Mouse (Mus musculus) hindbrain, embryonic 16.5 days (tissue): ENCODE measurements at regions not wholly inside any gene's neighbourhood (a gene's known extent, or its start where the extent isn't known, plus 50 kb on each side); places are given as distances from the start of the nearest gene placed in this dataset.

Experiments
- ATAC-seq: fragments of 200-750 bp; cut with Nextera tagmentation; 2 replicates; pipeline ENCODE4 v1.8.0; 2017; ENCODE audit warnings: moderate TSS enrichment, moderate library complexity
- H3K27ac ChIP-seq: fragments of 300-500 bp; sonication (generic); 2 replicates; pipeline ENCODE4 v1.5.1; 2014; ENCODE audit warnings: low read depth, mild to moderate bottlenecking, control low read depth, low read length, moderate library complexity
- H3K27me3 ChIP-seq: fragments of 300-500 bp; sonication (generic); replicated peaks from 2 replicates; pipeline ENCODE4 v1.6.1; 2014; ENCODE audit warnings: low read length; ENCODE audit not compliant: control insufficient read depth, insufficient read depth
- H3K36me3 ChIP-seq: fragments of 300-500 bp; sonication (generic); 2 replicates; pipeline ENCODE4 v1.6.1; 2014; ENCODE audit warnings: mild to moderate bottlenecking, low read length, moderate library complexity, mixed read lengths; ENCODE audit not compliant: control insufficient read depth, insufficient read depth
- H3K4me1 ChIP-seq: fragments of 300-500 bp; sonication (generic); 2 replicates; pipeline ENCODE4 v1.6.1; 2014; ENCODE audit warnings: low read depth, low read length; ENCODE audit not compliant: control insufficient read depth, insufficient read depth
- H3K4me2 ChIP-seq: fragments of 300-500 bp; sonication (generic); 2 replicates; pipeline ENCODE4 v1.6.1; 2014; ENCODE audit warnings: mild to moderate bottlenecking, low read length, control low read depth, moderate library complexity
- H3K4me3 ChIP-seq: fragments of 300-500 bp; sonication (generic); 2 replicates; pipeline ENCODE4 v1.5.1; 2014; ENCODE audit warnings: mild to moderate bottlenecking, low read length, control low read depth, moderate library complexity
- H3K9ac ChIP-seq: fragments of 300-500 bp; sonication (generic); 2 replicates; pipeline ENCODE4 v1.6.1; 2014; ENCODE audit warnings: low read depth, mild to moderate bottlenecking, control low read depth, low read length, moderate library complexity
- H3K9me3 ChIP-seq: fragments of 300-500 bp; sonication (generic); 2 replicates; pipeline ENCODE4 v1.6.1; 2014; ENCODE audit warnings: mild to moderate bottlenecking, low read length, moderate library complexity; ENCODE audit not compliant: control insufficient read depth
- WGBS: fragments of 180-500 bp; shearing (Covaris S2); extraction: QIAGEN DNeasy Blood & Tissue Kit; methylation state at CpG from one replicate; pipeline ENCODE4 v1.1.7; 2014; 5-methylcytosine and 5-hydroxymethylcytosine counted together

GRCm38 (mm10) chr1:76018588-76018987, 472.5 kb downstream of the Slc4a3 start:
- Histone ChIP-seq H3K9me3 (no peaks in the 10 kb centered on the region), H3K9ac (no peak overlapping the region), H3K27ac (no peak overlapping the region), H3K4me3 (no peak overlapping the region), H3K4me2 (no peak overlapping the region), H3K36me3 (no peaks in the 10 kb centered on the region), H3K27me3 (no peaks in the 10 kb centered on the region), H3K4me1 (no peaks in the 10 kb centered on the region)
- WGBS = 86% methylated on average over 6 of the region's 6 CpGs
- ATAC-seq = no peak

- no peak overlapping the region for H3K27ac ChIP-seq
- H3K9me3 ChIP-seq = no peaks in the 10 kb centered on the region
- no peak overlapping the region for H3K4me3 ChIP-seq
- H3K4me1 ChIP-seq = no peaks in the 10 kb centered on the region
- H3K4me2 ChIP-seq = no peak overlapping the region
- H3K9ac ChIP-seq = no peak overlapping the region
- 81% methylated on average over 11 of the region's 11 CpGs for WGBS
- ATAC-seq = no peak
- no peaks in the 10 kb centered on the region for H3K36me3 ChIP-seq
- H3K27me3 ChIP-seq = no peaks in the 10 kb centered on the region
Observed at GRCm38 (mm10) chr1:76019071-76019470, 473.0 kb downstream of the Slc4a3 start.

GRCm38 (mm10) chr1:76024650-76025049, 478.6 kb downstream of the Slc4a3 start:
- 69% methylated on average over 3 of the region's 3 CpGs for WGBS

GRCm38 (mm10) chr1:76025389-76025788, 479.3 kb downstream of the Slc4a3 start:
- no peak overlapping the region for H3K4me3 ChIP-seq
- no peak for ATAC-seq
- H3K4me1 ChIP-seq = no peaks in the 10 kb centered on the region
- WGBS = 56% methylated on average over 4 of the region's 4 CpGs
- H3K27ac ChIP-seq = no peak overlapping the region
- H3K36me3 ChIP-seq = no peaks in the 10 kb centered on the region
- H3K4me2 ChIP-seq = no peak overlapping the region
- no peaks in the 10 kb centered on the region for H3K27me3 ChIP-seq
- H3K9ac ChIP-seq = no peak overlapping the region
- no peaks in the 10 kb centered on the region for H3K9me3 ChIP-seq

More at GRCm38 (mm10) chr1:76024650-76025049, 478.6 kb downstream of the Slc4a3 start:
- H3K27ac ChIP-seq = no peak overlapping the region
- ATAC-seq = no peak
- H3K4me1 ChIP-seq = no peaks in the 10 kb centered on the region
- H3K9ac ChIP-seq = no peak overlapping the region
- H3K4me3 ChIP-seq = no peak overlapping the region
- no peaks in the 10 kb centered on the region for H3K9me3 ChIP-seq
- H3K36me3 ChIP-seq = no peaks in the 10 kb centered on the region
- H3K4me2 ChIP-seq = no peak overlapping the region
- no peaks in the 10 kb centered on the region for H3K27me3 ChIP-seq

- 35% methylated on average over 1 of the region's 1 CpGs for WGBS
- Histone ChIP-seq H3K9me3 (no peaks in the 10 kb centered on the region), H3K4me3 (no peak overlapping the region), H3K27me3 (no peaks in the 10 kb centered on the region), H3K4me2 (no peak overlapping the region), H3K9ac (no peak overlapping the region), H3K36me3 (no peaks in the 10 kb centered on the region), H3K4me1 (no peaks in the 10 kb centered on the region), H3K27ac (no peak overlapping the region)
- no peak for ATAC-seq
Observed at GRCm38 (mm10) chr1:76029059-76029458, 483.0 kb downstream of the Slc4a3 start.

- no peak for ATAC-seq
- no peak overlapping the region for H3K4me2 ChIP-seq
- no peaks in the 10 kb centered on the region for H3K9me3 ChIP-seq
- H3K4me1 ChIP-seq = no peaks in the 10 kb centered on the region
- H3K36me3 ChIP-seq = no peaks in the 10 kb centered on the region
- H3K27ac ChIP-seq = no peak overlapping the region
- no peak overlapping the region for H3K9ac ChIP-seq
- no peak overlapping the region for H3K4me3 ChIP-seq
- WGBS = 65% methylated on average over 11 of the region's 11 CpGs
- no peaks in the 10 kb centered on the region for H3K27me3 ChIP-seq
Observed at GRCm38 (mm10) chr1:76031171-76031922, 485.3 kb downstream of the Slc4a3 start.

GRCm38 (mm10) chr1:76031923-76032285, 485.8 kb downstream of the Slc4a3 start:
- no peak for ATAC-seq
- H3K27me3 ChIP-seq = no peaks in the 10 kb centered on the region
- H3K4me1 ChIP-seq = no peaks in the 10 kb centered on the region
- H3K9me3 ChIP-seq = no peaks in the 10 kb centered on the region
- whole genome bisulfite sequencing = 70% methylated on average over 4 of the region's 4 CpGs
- H3K36me3 ChIP-seq = no peaks in the 10 kb centered on the region
- no peak overlapping the region for H3K27ac ChIP-seq
- no peak overlapping the region for H3K4me2 ChIP-seq
- H3K4me3 ChIP-seq = no peak overlapping the region
- H3K9ac ChIP-seq = no peak overlapping the region

GRCm38 (mm10) chr1:76032626-76033025, 486.6 kb downstream of the Slc4a3 start:
- no peak for ATAC-seq
- Histone ChIP-seq H3K27me3 (no peaks in the 10 kb centered on the region), H3K9me3 (no peaks in the 10 kb centered on the region), H3K9ac (no peak overlapping the region), H3K4me3 (no peak overlapping the region), H3K4me2 (no peak overlapping the region), H3K27ac (no peak overlapping the region), H3K36me3 (no peaks in the 10 kb centered on the region), H3K4me1 (no peaks in the 10 kb centered on the region)
- 76% methylated on average over 3 of the region's 3 CpGs for WGBS

GRCm38 (mm10) chr1:76036316-76036715, 490.2 kb downstream of the Slc4a3 start:
- Histone ChIP-seq H3K4me2 (no peak overlapping the region), H3K27me3 (no peaks in the 10 kb centered on the region), H3K9me3 (no peaks in the 10 kb centered on the region), H3K36me3 (no peaks in the 10 kb centered on the region), H3K4me3 (no peak overlapping the region), H3K4me1 (no peaks in the 10 kb centered on the region), H3K27ac (no peak overlapping the region), H3K9ac (no peak overlapping the region)
- WGBS = 52% methylated on average over 3 of the region's 3 CpGs
- ATAC-seq = no peak
